Mouse (Mus musculus): Measurements from ENCODE around the gene Ajm1. TPM values are rescaled to one million over a fixed set of nuclear protein-coding genes. Genes with fewer than 3 reads are reported as not detected.

Ajm1 gene
- polyA plus RNA-seq, 1 experiment, result not detected

- H3K4me3 ChIP-seq (ENCODE audit: insufficient read depth, low read depth, low read length), result no peak overlapping the region
- 92% methylated on average over 8 of the region's 8 CpGs for WGBS
- H3K27ac ChIP-seq (ENCODE audit: insufficient read depth, low read depth, low read length), result no peak overlapping the region
- peaks cover 21% of the 10 kb centered on the region for H3K4me1 ChIP-seq (ENCODE audit: control insufficient read depth, insufficient read depth, low read length)
- TF ChIP-seq POLR2A (IDR thresholded peaks at IDR 0.05; ENCODE audit: insufficient read depth, low read depth, low read length) (no peak), CTCF (IDR thresholded peaks at IDR 0.05; ENCODE audit: insufficient read depth, low read depth, low read length) (no peak)
Measured at GRCm38 (mm10) chr2:25587290-25587689, 5.7 kb upstream of the Ajm1 start.

DNA sequence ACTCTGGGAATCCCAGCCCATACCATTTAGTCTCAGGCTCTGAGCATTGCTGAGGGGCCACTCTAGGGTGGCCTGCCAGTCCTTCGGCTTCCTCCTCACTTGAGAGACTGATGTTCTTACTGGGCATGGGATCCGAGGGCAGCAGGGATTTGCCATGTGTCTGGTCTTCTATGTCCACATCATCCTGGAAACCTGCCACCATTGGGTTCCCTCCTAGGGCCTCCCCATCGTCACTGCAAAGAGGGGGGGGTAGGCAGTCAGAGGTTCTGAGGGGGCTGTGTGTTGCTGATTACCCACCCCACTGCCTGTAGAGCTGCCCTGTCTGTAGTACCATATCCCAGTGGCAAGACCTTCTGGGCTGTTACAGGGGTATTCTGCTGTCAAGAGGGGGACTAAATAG, 4.0 kb upstream of the Ajm1 start:
- H3K27ac ChIP-seq (ENCODE audit: insufficient read depth, low read depth, low read length), result no peak overlapping the region
- TF ChIP-seq POLR2A (IDR thresholded peaks at IDR 0.05; ENCODE audit: insufficient read depth, low read depth, low read length), result no peak
- no peak for TF ChIP-seq CTCF (IDR thresholded peaks at IDR 0.05; ENCODE audit: insufficient read depth, low read depth, low read length)
- no peak overlapping the region for H3K4me3 ChIP-seq (ENCODE audit: insufficient read depth, low read depth, low read length)
- H3K4me1 ChIP-seq (ENCODE audit: control insufficient read depth, insufficient read depth, low read length), result peaks cover 28% of the 10 kb centered on the region
- WGBS, result 62% methylated on average over 3 of the region's 3 CpGs

DNA sequence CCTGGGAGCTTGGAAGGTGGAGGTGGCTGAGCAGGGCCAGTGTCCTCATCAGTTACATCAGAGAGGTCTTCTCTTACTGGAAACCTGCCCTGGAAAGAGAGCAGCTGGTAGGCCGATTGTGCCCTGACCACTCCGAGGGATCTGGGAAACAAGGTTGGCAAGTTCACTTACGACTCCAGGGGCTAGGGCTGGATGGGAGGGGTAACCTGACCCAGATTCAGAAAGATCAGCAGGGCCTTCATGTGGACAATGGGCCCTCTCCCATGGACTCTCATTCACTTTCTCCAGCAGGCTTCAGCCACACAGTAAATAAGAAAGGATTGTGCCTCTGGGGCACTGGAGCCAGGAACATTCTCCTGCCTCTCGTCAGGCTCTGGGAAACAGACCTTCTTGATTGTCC, 3.3 kb upstream of the Ajm1 start:
- H3K27ac ChIP-seq (ENCODE audit: insufficient read depth, low read depth, low read length), result 0 out of 2 replicates have a peak overlapping the region, but pooled peaks have one; percentile 22

GRCm38 (mm10) chr2:25584152-25584551, 2.6 kb upstream of the Ajm1 start:
- 84% methylated on average over 3 of the region's 3 CpGs for WGBS
- no peak overlapping the region for H3K4me3 ChIP-seq (ENCODE audit: insufficient read depth, low read depth, low read length)
- peaks cover 40% of the 10 kb centered on the region for H3K4me1 ChIP-seq (ENCODE audit: control insufficient read depth, insufficient read depth, low read length)
- TF ChIP-seq POLR2A (IDR thresholded peaks at IDR 0.05; ENCODE audit: insufficient read depth, low read depth, low read length) (no peak), CTCF (IDR thresholded peaks at IDR 0.05; ENCODE audit: insufficient read depth, low read depth, low read length) (no peak)
- peak overlapping the region; percentile 72 for H3K27ac ChIP-seq (ENCODE audit: insufficient read depth, low read depth, low read length)

More for the DNA sequence above, 3.3 kb upstream of the Ajm1 start:
- no peak for TF ChIP-seq CTCF (IDR thresholded peaks at IDR 0.05; ENCODE audit: insufficient read depth, low read depth, low read length)
- TF ChIP-seq POLR2A (IDR thresholded peaks at IDR 0.05; ENCODE audit: insufficient read depth, low read depth, low read length), result no peak
- 44% methylated on average over 4 of the region's 4 CpGs for WGBS
- H3K4me3 ChIP-seq (ENCODE audit: insufficient read depth, low read depth, low read length), result no peak overlapping the region
- H3K4me1 ChIP-seq (ENCODE audit: control insufficient read depth, insufficient read depth, low read length), result peaks cover 33% of the 10 kb centered on the region

DNA sequence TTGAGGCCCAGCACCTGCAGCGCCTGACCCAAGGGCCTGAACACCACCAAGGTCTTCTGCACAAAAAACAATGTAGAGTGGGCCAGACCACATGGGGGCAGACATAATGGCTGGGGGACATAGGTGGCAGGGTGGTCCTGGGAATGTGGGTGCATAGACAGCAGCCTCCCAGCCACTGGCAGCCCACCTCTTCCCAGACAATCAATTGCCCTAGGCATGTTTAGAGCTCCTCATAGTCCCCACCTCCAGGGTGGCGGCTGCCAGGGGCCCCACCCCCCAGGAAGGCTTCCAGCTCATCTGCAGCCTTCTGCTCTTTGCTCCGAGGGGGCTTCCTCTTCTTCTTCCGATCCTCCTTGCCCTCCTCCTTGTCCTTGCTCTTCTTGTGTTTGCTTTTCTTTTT, 2.0 kb upstream of the Ajm1 start:
- 38% methylated on average over 4 of the region's 4 CpGs for WGBS
- TF ChIP-seq CTCF (IDR thresholded peaks at IDR 0.05; ENCODE audit: insufficient read depth, low read depth, low read length) (no peak), POLR2A (IDR thresholded peaks at IDR 0.05; ENCODE audit: insufficient read depth, low read depth, low read length) (no peak)
- H3K4me1 ChIP-seq (ENCODE audit: control insufficient read depth, insufficient read depth, low read length), result peaks cover 42% of the 10 kb centered on the region
- H3K4me3 ChIP-seq (ENCODE audit: insufficient read depth, low read depth, low read length), result no peak overlapping the region
- H3K27ac ChIP-seq (ENCODE audit: insufficient read depth, low read depth, low read length), result peak overlapping the region; percentile 72

DNA sequence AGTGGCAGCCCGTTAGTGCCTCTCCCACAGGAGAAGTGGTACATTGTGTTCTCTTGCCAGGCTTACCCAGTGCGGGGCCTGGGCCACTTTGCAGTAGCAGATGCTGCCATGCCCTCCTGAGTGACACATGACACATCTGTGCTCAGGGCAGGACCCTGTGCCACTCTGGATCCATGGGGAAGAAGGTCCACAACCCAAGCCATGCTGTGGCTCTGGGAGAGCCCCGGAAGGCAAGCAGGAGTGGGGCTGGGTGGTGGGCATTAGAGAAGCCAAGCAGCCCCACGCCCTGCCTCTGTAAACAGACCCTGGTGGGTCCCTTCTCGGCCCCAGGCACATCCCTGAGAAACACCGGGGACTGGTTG, 1.5 kb upstream of the Ajm1 start:
- TF ChIP-seq POLR2A (IDR thresholded peaks at IDR 0.05; ENCODE audit: insufficient read depth, low read depth, low read length) (no peak), CTCF (IDR thresholded peaks at IDR 0.05; ENCODE audit: insufficient read depth, low read depth, low read length) (no peak)
- WGBS, result 65% methylated on average over 6 of the region's 6 CpGs
- Histone ChIP-seq H3K4me1 (ENCODE audit: control insufficient read depth, insufficient read depth, low read length) (peaks cover 47% of the 10 kb centered on the region), H3K4me3 (ENCODE audit: insufficient read depth, low read depth, low read length) (no peak overlapping the region), H3K27ac (ENCODE audit: insufficient read depth, low read depth, low read length) (peak overlapping the region; percentile 72)

- TF ChIP-seq POLR2A (IDR thresholded peaks at IDR 0.05; ENCODE audit: insufficient read depth, low read depth, low read length), result no peak
- no peak for TF ChIP-seq CTCF (IDR thresholded peaks at IDR 0.05; ENCODE audit: insufficient read depth, low read depth, low read length)
- peaks cover 52% of the 10 kb centered on the region for H3K4me1 ChIP-seq (ENCODE audit: control insufficient read depth, insufficient read depth, low read length)
- WGBS, result 39% methylated on average over 12 of the region's 12 CpGs
- no peak overlapping the region for H3K4me3 ChIP-seq (ENCODE audit: insufficient read depth, low read depth, low read length)
- H3K27ac ChIP-seq (ENCODE audit: insufficient read depth, low read depth, low read length), result peak overlapping the region; percentile 72
Measured at GRCm38 (mm10) chr2:25582466-25583119, 1.0 kb upstream of the Ajm1 start.

DNA sequence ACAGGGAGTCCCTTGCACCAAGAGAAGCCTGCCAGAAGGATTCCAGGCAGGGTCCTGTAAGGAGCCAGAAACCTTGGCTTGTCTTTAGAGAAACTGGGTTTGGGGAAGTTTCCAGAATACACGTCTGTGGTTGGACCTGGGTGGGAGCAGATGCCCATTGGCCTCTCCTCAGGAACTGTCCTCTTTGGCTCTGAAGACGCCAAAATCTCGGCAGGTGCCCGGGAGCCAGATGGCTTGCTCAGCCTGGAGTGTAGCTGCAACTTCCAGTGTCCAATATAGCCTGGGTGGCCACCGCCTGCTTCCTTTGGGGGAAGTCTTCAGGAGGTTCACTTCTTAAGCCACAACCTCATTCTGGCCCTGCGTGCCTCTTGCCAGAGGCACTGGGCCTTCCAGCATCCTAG, 344 bp upstream of the Ajm1 start:
- H3K27ac ChIP-seq (ENCODE audit: insufficient read depth, low read depth, low read length), result peak overlapping the region; percentile 72
- 17% methylated on average over 6 of the region's 6 CpGs for WGBS
- H3K4me1 ChIP-seq (ENCODE audit: control insufficient read depth, insufficient read depth, low read length), result peaks cover 59% of the 10 kb centered on the region
- no peak for TF ChIP-seq CTCF (IDR thresholded peaks at IDR 0.05; ENCODE audit: insufficient read depth, low read depth, low read length)
- no peak for TF ChIP-seq POLR2A (IDR thresholded peaks at IDR 0.05; ENCODE audit: insufficient read depth, low read depth, low read length)
- no peak overlapping the region for H3K4me3 ChIP-seq (ENCODE audit: insufficient read depth, low read depth, low read length)

GRCm38 (mm10) chr2:25580621-25581101, 896 bp downstream of the Ajm1 start:
- WGBS, result 12% methylated on average over 6 of the region's 6 CpGs
- peaks cover 68% of the 10 kb centered on the region for H3K4me1 ChIP-seq (ENCODE audit: control insufficient read depth, insufficient read depth, low read length)
- H3K4me3 ChIP-seq (ENCODE audit: insufficient read depth, low read depth, low read length), result peak overlapping the region; percentile 60
- peak overlapping the region; percentile 69; the same call in 1 of the 2 replicates for H3K27ac ChIP-seq (ENCODE audit: insufficient read depth, low read depth, low read length)
- no peak for TF ChIP-seq CTCF (IDR thresholded peaks at IDR 0.05; ENCODE audit: insufficient read depth, low read depth, low read length)
- TF ChIP-seq POLR2A (IDR thresholded peaks at IDR 0.05; ENCODE audit: insufficient read depth, low read depth, low read length), result no peak
